Mouse (Mus musculus) liver, adult 2 months (tissue): ENCODE data around the gene Trip4.

Experiments used
- CTCF ChIP-seq: fragments of 200-500 bp; IDR thresholded peaks from 2 replicates; pipeline ENCODE4 v1.5.1; 2011; ENCODE audit warnings: low read depth, low read length, control low read depth
- POLR2A ChIP-seq: fragments of 200-500 bp; IDR thresholded peaks from 2 replicates; pipeline ENCODE4 v1.6.1; 2011; ENCODE audit warnings: low read length, control low read depth; ENCODE audit not compliant: insufficient read depth; ENCODE audit errors: extremely low read depth

DNA sequence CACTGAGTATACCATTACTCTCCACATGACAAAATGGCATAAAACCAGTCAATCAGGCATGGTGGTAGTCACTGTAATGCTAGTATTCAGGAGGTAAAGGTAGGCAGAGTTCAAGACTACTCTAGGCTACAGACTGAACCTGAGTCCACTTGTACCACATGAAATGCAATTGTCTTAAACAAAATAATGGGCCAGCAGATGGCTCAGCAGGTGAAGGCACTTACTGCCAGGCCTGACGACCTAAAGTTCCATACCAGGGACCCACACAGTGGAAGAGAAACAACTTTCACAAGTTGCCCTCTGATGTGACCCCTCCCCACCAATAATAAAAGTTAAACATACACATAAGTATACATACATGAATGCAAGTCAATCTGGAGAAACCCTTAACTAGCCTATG lies 100.8 kb downstream of the Trip4 start:
- no peak for TF ChIP-seq POLR2A
- no peak for TF ChIP-seq CTCF
